Mouse (Mus musculus) bone marrow macrophage, adult 2 months (primary cell): ENCODE data around the gene Gm11756.
"Not testable (repeated sequence)": the region's sequence is repeated elsewhere in the genome, so short reads cannot be mapped to it uniquely, and the experiment has no call there.

Experiments
- CTCF ChIP-seq: IDR thresholded peaks from 2 replicates; pipeline ENCODE4 v1.5.1; 2012; ENCODE audit warnings: low read depth, mild to moderate bottlenecking, low read length, moderate library complexity
- POLR2A ChIP-seq: IDR thresholded peaks from 2 replicates; pipeline ENCODE4 v1.6.1; 2012; ENCODE audit warnings: mild to moderate bottlenecking, low read depth, low read length, borderline replicate concordance

DNA sequence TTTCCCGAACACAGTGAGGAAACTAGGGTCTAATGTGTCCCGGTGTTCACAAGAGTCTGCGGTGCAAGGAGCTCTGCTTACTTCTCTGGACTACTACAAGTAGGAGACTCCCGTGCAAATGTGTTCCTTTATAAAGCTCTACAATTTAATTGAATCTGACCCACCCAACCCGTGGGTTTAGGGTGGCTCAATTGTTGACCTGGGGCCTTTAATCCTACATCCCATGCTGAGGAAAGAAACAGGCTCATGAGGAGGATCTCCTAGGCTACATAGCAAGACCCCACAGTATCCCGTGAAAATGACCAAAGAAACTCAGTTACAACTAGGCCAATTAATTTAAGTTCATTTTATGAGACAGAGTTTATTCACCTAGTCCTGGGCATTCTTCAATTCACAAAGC, at the start of gene Gm11756:
- not testable (repeated sequence) for TF ChIP-seq CTCF, POLR2A
